Mouse (Mus musculus): Measurements from ENCODE around the gene Rab7.
A peak's percentile ranks its signal among the peaks of the same experiment; 100 is the strongest.

GRCm38 (mm10) chr6:88044577-88045405 lies at the start of gene Rab7:
- TF ChIP-seq POLR2A (IDR thresholded peaks at IDR 0.05; ENCODE audit: low read depth, low read length) (peak; percentile 94), RCOR1 (conservative IDR thresholded peaks at IDR 0.05; ENCODE audit: low read depth, low read length) (peak; percentile 95), USF1 (IDR thresholded peaks at IDR 0.05; ENCODE audit: low read depth, low read length) (peak; percentile 88), E2F4 (IDR thresholded peaks at IDR 0.05; ENCODE audit: insufficient replicate concordance, low read depth, low read length) (no peak)
